Mouse (Mus musculus): ENCODE measurements around the gene Card14. TPM values are rescaled to one million over a fixed set of nuclear protein-coding genes. Genes with fewer than 3 reads are reported as not detected.
A peak's percentile ranks its signal among the peaks of the same experiment; 100 is the strongest.
"Not testable (repeated sequence)": the region's sequence is repeated elsewhere in the genome, so short reads cannot be mapped to it uniquely, and the experiment has no call there.

Card14 gene
- polyA plus RNA-seq (2016; fragmentation: Nextera tagmentation; extraction: Ambion mirVana): not detected in 2 replicates

GRCm38 (mm10) chr11:119307658-119307867, at the start of gene Card14:
Gene Card14, plus strand, starts transcription at chr11:119307768.
- Histone ChIP-seq H3K9me3 (replicated peaks) (no peaks in the 10 kb centered on the region), H3K36me3 (no peaks in the 10 kb centered on the region), H3K27ac (replicated peaks) (no peak within 1 kb of the TSS), H3K4me1 (peaks cover 29% of the 10 kb centered on the region), H3K4me3 (no peak within 1 kb of the TSS), H3K27me3 (ENCODE audit: low read depth, poor library complexity, severe bottlenecking) (peaks cover 28% of the 10 kb centered on the region)
- 69% methylated on average over 1 of the region's 1 CpGs for WGBS
- DNase-seq (ENCODE audit: low spot score): no peak

- no peak for DNase-seq (ENCODE audit: low spot score)
- 63% methylated on average over 9 of the region's 9 CpGs for WGBS
- peak overlapping the region; percentile 38 for H3K4me3 ChIP-seq
- peaks cover 55% of the 10 kb centered on the region for H3K36me3 ChIP-seq
- H3K27me3 ChIP-seq (ENCODE audit: low read depth, poor library complexity, severe bottlenecking): 0 out of 2 replicates have a peak, but pooled peaks cover 5% of the 10 kb centered on the region
- peaks cover 22% of the 10 kb centered on the region for H3K4me1 ChIP-seq
- H3K9me3 ChIP-seq (replicated peaks): no peaks in the 10 kb centered on the region
- peak overlapping the region; percentile 73 for H3K27ac ChIP-seq (replicated peaks)
These were observed 49.4 kb upstream of the Card14 start for GRCm38 (mm10) chr11:119258216-119258571.

GRCm38 (mm10) chr11:119258572-119259322, 48.8 kb upstream of the Card14 start:
- Histone ChIP-seq H3K9me3 (replicated peaks) (no peaks in the 10 kb centered on the region), H3K36me3 (peaks cover 60% of the 10 kb centered on the region), H3K27ac (replicated peaks) (peak overlapping the region; percentile 73), H3K27me3 (ENCODE audit: low read depth, poor library complexity, severe bottlenecking) (no peaks in the 10 kb centered on the region), H3K4me3 (peak overlapping the region; percentile 38), H3K4me1 (peaks cover 17% of the 10 kb centered on the region)
- DNase-seq (ENCODE audit: low spot score): peak; percentile 39
- 67% methylated on average over 23 of the region's 23 CpGs for WGBS

GRCm38 (mm10) chr11:119259977-119260376, 47.6 kb upstream of the Card14 start:
- WGBS: 94% methylated on average over 8 of the region's 8 CpGs
- no peaks in the 10 kb centered on the region for H3K27me3 ChIP-seq (ENCODE audit: low read depth, poor library complexity, severe bottlenecking)
- H3K27ac ChIP-seq (replicated peaks): no peak overlapping the region
- H3K4me1 ChIP-seq: peaks cover 17% of the 10 kb centered on the region
- H3K36me3 ChIP-seq: peaks cover 61% of the 10 kb centered on the region
- DNase-seq (ENCODE audit: low spot score): no peak
- no peaks in the 10 kb centered on the region for H3K9me3 ChIP-seq (replicated peaks)
- no peak overlapping the region for H3K4me3 ChIP-seq

- peaks cover 54% of the 10 kb centered on the region for H3K36me3 ChIP-seq
- no peaks in the 10 kb centered on the region for H3K27me3 ChIP-seq (ENCODE audit: low read depth, poor library complexity, severe bottlenecking)
These were observed 43.2 kb upstream of the Card14 start for GRCm38 (mm10) chr11:119264413-119264812.

GRCm38 (mm10) chr11:119265811-119266210, 41.8 kb upstream of the Card14 start:
- H3K4me1 ChIP-seq: peaks cover 25% of the 10 kb centered on the region
- no peak for DNase-seq (ENCODE audit: low spot score)
- H3K36me3 ChIP-seq: peaks cover 40% of the 10 kb centered on the region
- WGBS: 80% methylated on average over 7 of the region's 7 CpGs
- H3K27me3 ChIP-seq (ENCODE audit: low read depth, poor library complexity, severe bottlenecking): no peaks in the 10 kb centered on the region
- no peak overlapping the region for H3K27ac ChIP-seq (replicated peaks)
- no peaks in the 10 kb centered on the region for H3K9me3 ChIP-seq (replicated peaks)
- no peak overlapping the region for H3K4me3 ChIP-seq

More at GRCm38 (mm10) chr11:119264413-119264812, 43.2 kb upstream of the Card14 start:
- peaks cover 21% of the 10 kb centered on the region for H3K4me1 ChIP-seq
- no peak for DNase-seq (ENCODE audit: low spot score)
- H3K27ac ChIP-seq (replicated peaks): no peak overlapping the region
- H3K4me3 ChIP-seq: no peak overlapping the region
- 91% methylated on average over 13 of the region's 13 CpGs for WGBS
- no peaks in the 10 kb centered on the region for H3K9me3 ChIP-seq (replicated peaks)

- H3K9me3 ChIP-seq (replicated peaks): no peaks in the 10 kb centered on the region
- no peak for DNase-seq (ENCODE audit: low spot score)
- 61% methylated on average over 6 of the region's 6 CpGs for WGBS
- peak overlapping the region; percentile 67 for H3K4me3 ChIP-seq
- peaks cover 27% of the 10 kb centered on the region for H3K36me3 ChIP-seq
- 0 out of 2 replicates have a peak overlapping the region, but pooled peaks have one; percentile 14 for H3K27ac ChIP-seq (replicated peaks)
- H3K27me3 ChIP-seq (ENCODE audit: low read depth, poor library complexity, severe bottlenecking): no peaks in the 10 kb centered on the region
- peaks cover 25% of the 10 kb centered on the region for H3K4me1 ChIP-seq
These were observed 40.3 kb upstream of the Card14 start for GRCm38 (mm10) chr11:119267241-119267674.

- Histone ChIP-seq H3K9me3 (replicated peaks) (no peaks in the 10 kb centered on the region), H3K36me3 (peaks cover 23% of the 10 kb centered on the region), H3K4me1 (peaks cover 25% of the 10 kb centered on the region), H3K27ac (replicated peaks) (peak within 1 kb of the TSS; percentile 82), H3K4me3 (peak within 1 kb of the TSS; percentile 67), H3K27me3 (ENCODE audit: low read depth, poor library complexity, severe bottlenecking) (no peaks in the 10 kb centered on the region)
- 6% methylated on average over 52 of the region's 52 CpGs for WGBS
- DNase-seq (ENCODE audit: low spot score): peak; percentile 94
These were observed 39.6 kb upstream of the Card14 start, which contains the start of gene Gaa for GRCm38 (mm10) chr11:119267768-119268556. Gene Gaa, plus strand, starts transcription at chr11:119267887.

GRCm38 (mm10) chr11:119268557-119269195, 38.9 kb upstream of the Card14 start:
- Histone ChIP-seq H3K9me3 (replicated peaks) (no peaks in the 10 kb centered on the region), H3K27ac (replicated peaks) (peak overlapping the region; percentile 82; the same call in 1 of the 2 replicates), H3K27me3 (ENCODE audit: low read depth, poor library complexity, severe bottlenecking) (no peaks in the 10 kb centered on the region), H3K36me3 (peaks cover 23% of the 10 kb centered on the region), H3K4me3 (peak overlapping the region; percentile 67), H3K4me1 (peaks cover 25% of the 10 kb centered on the region)
- no peak for DNase-seq (ENCODE audit: low spot score)
- 83% methylated on average over 16 of the region's 16 CpGs for WGBS

GRCm38 (mm10) chr11:119272492-119272891, 35.1 kb upstream of the Card14 start:
- not testable (repeated sequence) for H3K4me3 ChIP-seq; H3K27ac ChIP-seq (replicated peaks); H3K9me3 ChIP-seq (replicated peaks); H3K27me3 ChIP-seq (ENCODE audit: low read depth, poor library complexity, severe bottlenecking); DNase-seq (ENCODE audit: low spot score)
- 58% methylated on average over 3 of the region's 3 CpGs for WGBS
- Histone ChIP-seq H3K4me1 (peaks cover 24% of the 10 kb centered on the region), H3K36me3 (peaks cover 34% of the 10 kb centered on the region)

- Histone ChIP-seq H3K27ac (replicated peaks) (no peak overlapping the region), H3K4me1 (peaks cover 16% of the 10 kb centered on the region), H3K4me3 (no peak overlapping the region), H3K27me3 (ENCODE audit: low read depth, poor library complexity, severe bottlenecking) (no peaks in the 10 kb centered on the region), H3K9me3 (replicated peaks) (no peaks in the 10 kb centered on the region), H3K36me3 (peaks cover 34% of the 10 kb centered on the region)
- no peak for DNase-seq (ENCODE audit: low spot score)
- WGBS: 90% methylated on average over 8 of the region's 8 CpGs
These were observed 34.2 kb upstream of the Card14 start for GRCm38 (mm10) chr11:119273186-119273930.

- 85% methylated on average over 15 of the region's 15 CpGs for WGBS
- Histone ChIP-seq H3K9me3 (replicated peaks) (no peaks in the 10 kb centered on the region), H3K4me1 (peaks cover 14% of the 10 kb centered on the region), H3K4me3 (no peak overlapping the region), H3K27me3 (ENCODE audit: low read depth, poor library complexity, severe bottlenecking) (no peaks in the 10 kb centered on the region), H3K27ac (replicated peaks) (no peak overlapping the region), H3K36me3 (peaks cover 43% of the 10 kb centered on the region)
- no peak for DNase-seq (ENCODE audit: low spot score)
These were observed 26.5 kb upstream of the Card14 start for GRCm38 (mm10) chr11:119281030-119281429.
